Mouse (Mus musculus): Measurements from ENCODE around the gene Ppp2r2c. TPM values are rescaled to one million over a fixed set of nuclear protein-coding genes. Genes with fewer than 3 reads are reported as not detected.
A peak's percentile ranks its signal among the peaks of the same experiment; 100 is the strongest.

Ppp2r2c gene
- polyA plus RNA-seq, 1 experiment from 2014 or later = 72.5 TPM

DNA sequence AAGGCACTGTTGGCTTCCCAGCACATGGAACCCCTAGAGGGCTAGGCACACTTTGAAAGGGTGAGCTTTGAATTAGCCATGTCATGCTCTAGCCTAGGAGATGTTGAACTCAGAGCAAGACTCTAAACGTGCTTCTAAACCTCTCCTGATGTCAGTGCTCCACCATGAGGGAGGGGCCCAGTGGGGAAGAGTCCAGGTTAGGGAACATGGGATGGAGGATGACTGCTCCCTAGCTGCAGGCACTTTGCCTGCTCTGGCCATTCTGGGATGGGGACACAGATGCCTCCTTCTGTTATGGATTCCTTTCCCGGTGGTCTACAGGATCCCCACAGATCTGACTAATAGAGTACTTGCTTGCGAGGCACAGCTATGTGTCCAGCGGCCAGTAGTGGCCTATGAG lies 48.9 kb downstream of the Ppp2r2c start:
- no peak overlapping the region for H3K4me3 ChIP-seq
- no peak overlapping the region for H3K9ac ChIP-seq
- H3K27ac ChIP-seq (replicated peaks) = no peak overlapping the region
- H3K36me3 ChIP-seq = no peaks in the 10 kb centered on the region
- 82% methylated on average over 4 of the region's 4 CpGs for WGBS
- H3K9me3 ChIP-seq = no peaks in the 10 kb centered on the region
- peaks cover 25% of the 10 kb centered on the region for H3K4me1 ChIP-seq (replicated peaks)
- no peak for ATAC-seq (ENCODE audit: low FRiP score, low read depth)
- H3K27me3 ChIP-seq = no peaks in the 10 kb centered on the region
- no peak overlapping the region for H3K4me2 ChIP-seq

GRCm38 (mm10) chr5:36918016-36918415 lies 49.7 kb downstream of the Ppp2r2c start:
- 76% methylated on average over 7 of the region's 7 CpGs for WGBS
- Histone ChIP-seq H3K4me3 (no peak overlapping the region), H3K9ac (no peak overlapping the region), H3K27me3 (no peaks in the 10 kb centered on the region), H3K4me2 (no peak overlapping the region), H3K27ac (replicated peaks) (no peak overlapping the region), H3K9me3 (no peaks in the 10 kb centered on the region), H3K36me3 (no peaks in the 10 kb centered on the region), H3K4me1 (replicated peaks) (peaks cover 18% of the 10 kb centered on the region)
- ATAC-seq (ENCODE audit: low FRiP score, low read depth) = no peak

- Histone ChIP-seq H3K27ac (replicated peaks) (no peak overlapping the region), H3K27me3 (no peaks in the 10 kb centered on the region), H3K4me3 (no peak overlapping the region), H3K36me3 (no peaks in the 10 kb centered on the region), H3K9ac (no peak overlapping the region), H3K4me1 (replicated peaks) (peaks cover 33% of the 10 kb centered on the region), H3K9me3 (no peaks in the 10 kb centered on the region), H3K4me2 (no peak overlapping the region)
- WGBS = 14% methylated on average over 1 of the region's 1 CpGs
- no peak for ATAC-seq (ENCODE audit: low FRiP score, low read depth)
Observed at GRCm38 (mm10) chr5:36920072-36920471, 51.8 kb downstream of the Ppp2r2c start.

DNA sequence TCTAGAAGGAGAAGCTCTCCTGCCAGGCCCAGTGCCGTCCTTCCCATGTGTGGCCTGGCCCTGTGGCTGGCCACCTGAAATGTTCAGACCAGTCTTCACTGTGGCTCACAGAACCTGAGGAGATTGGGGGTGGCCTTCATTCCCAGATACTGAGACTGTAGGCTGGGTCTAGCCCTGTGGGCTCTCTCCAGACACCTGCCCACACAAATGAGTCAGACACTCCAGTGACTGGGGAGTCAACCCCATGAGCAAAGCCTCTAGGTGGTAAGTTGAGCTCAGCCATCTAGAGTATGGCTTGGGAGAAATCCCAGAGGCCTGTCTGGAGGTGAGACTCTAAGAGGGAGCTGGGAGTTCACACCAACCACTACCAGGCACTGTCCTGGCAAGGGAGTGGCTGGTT lies 53.6 kb downstream of the Ppp2r2c start:
- H3K27me3 ChIP-seq = no peaks in the 10 kb centered on the region
- H3K4me3 ChIP-seq = no peak overlapping the region
- peaks cover 33% of the 10 kb centered on the region for H3K4me1 ChIP-seq (replicated peaks)
- H3K27ac ChIP-seq (replicated peaks) = no peak overlapping the region
- no peak for ATAC-seq (ENCODE audit: low FRiP score, low read depth)
- WGBS = 96% methylated on average over 1 of the region's 1 CpGs
- H3K36me3 ChIP-seq = no peaks in the 10 kb centered on the region
- H3K9me3 ChIP-seq = no peaks in the 10 kb centered on the region
- no peak overlapping the region for H3K9ac ChIP-seq
- H3K4me2 ChIP-seq = no peak overlapping the region

DNA sequence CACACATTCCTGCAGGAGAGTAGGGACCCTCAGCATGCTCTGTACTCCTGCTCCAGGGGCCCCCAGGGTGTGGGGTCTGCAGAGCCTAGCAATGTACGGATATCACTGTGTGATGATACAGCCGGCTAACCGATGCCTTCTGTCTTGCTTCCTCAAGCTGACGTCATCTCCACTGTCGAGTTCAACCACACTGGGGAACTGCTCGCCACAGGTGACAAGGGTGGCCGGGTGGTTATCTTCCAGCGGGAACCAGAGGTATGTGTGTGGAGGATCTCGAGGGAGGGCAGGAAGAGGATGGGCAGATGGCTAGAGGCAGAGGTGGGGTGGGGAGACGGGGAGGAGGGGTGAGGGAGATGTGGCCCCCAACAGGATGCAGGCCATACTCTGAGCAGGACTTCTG lies 54.5 kb downstream of the Ppp2r2c start:
- Histone ChIP-seq H3K4me2 (no peak overlapping the region), H3K4me1 (replicated peaks) (peaks cover 33% of the 10 kb centered on the region), H3K9me3 (no peaks in the 10 kb centered on the region), H3K27ac (replicated peaks) (no peak overlapping the region), H3K27me3 (no peaks in the 10 kb centered on the region), H3K4me3 (no peak overlapping the region), H3K36me3 (peaks cover 9% of the 10 kb centered on the region), H3K9ac (no peak overlapping the region)
- ATAC-seq (ENCODE audit: low FRiP score, low read depth) = no peak
- 85% methylated on average over 10 of the region's 10 CpGs for whole genome bisulfite sequencing

- 46% methylated on average over 11 of the region's 11 CpGs for WGBS
- H3K9me3 ChIP-seq = no peaks in the 10 kb centered on the region
- ATAC-seq (ENCODE audit: low FRiP score, low read depth) = no peak
Observed at GRCm38 (mm10) chr5:36923826-36924700, 55.8 kb downstream of the Ppp2r2c start.

GRCm38 (mm10) chr5:36928701-36929100 lies 60.4 kb downstream of the Ppp2r2c start:
- WGBS = 38% methylated on average over 4 of the region's 4 CpGs
- H3K4me2 ChIP-seq = no peak overlapping the region
- H3K4me3 ChIP-seq = no peak overlapping the region
- no peaks in the 10 kb centered on the region for H3K27me3 ChIP-seq
- H3K4me1 ChIP-seq (replicated peaks) = peaks cover 9% of the 10 kb centered on the region
- no peak overlapping the region for H3K27ac ChIP-seq (replicated peaks)
- no peak overlapping the region for H3K9ac ChIP-seq
- H3K9me3 ChIP-seq = no peaks in the 10 kb centered on the region
- peaks cover 42% of the 10 kb centered on the region for H3K36me3 ChIP-seq
- ATAC-seq (ENCODE audit: low FRiP score, low read depth) = no peak

More at GRCm38 (mm10) chr5:36923826-36924700, 55.8 kb downstream of the Ppp2r2c start:
- H3K4me3 ChIP-seq = no peak overlapping the region
- no peaks in the 10 kb centered on the region for H3K27me3 ChIP-seq
- H3K4me2 ChIP-seq = no peak overlapping the region
- no peak overlapping the region for H3K9ac ChIP-seq
- peaks cover 22% of the 10 kb centered on the region for H3K36me3 ChIP-seq
- peaks cover 22% of the 10 kb centered on the region for H3K4me1 ChIP-seq (replicated peaks)
- H3K27ac ChIP-seq (replicated peaks) = peak overlapping the region; percentile 54

DNA sequence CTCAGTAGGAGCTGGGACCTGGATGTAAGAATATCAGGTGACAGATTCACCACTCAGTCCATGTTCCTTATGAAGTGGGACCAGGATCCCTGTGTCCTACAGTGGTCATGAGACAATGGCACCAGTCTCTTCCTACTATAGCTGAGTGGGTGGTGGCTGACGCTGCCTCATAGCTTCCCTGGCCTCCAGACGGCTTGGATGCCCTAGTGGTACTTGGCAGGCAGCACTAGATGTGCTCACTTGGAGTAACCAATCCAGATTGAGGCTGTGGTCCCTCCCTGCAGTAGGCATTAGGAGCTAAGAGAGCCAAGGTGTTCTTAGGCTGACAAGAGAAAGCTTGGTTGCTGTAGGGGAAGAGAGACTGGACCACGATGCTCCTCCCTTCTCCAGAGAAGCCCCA lies 61.1 kb downstream of the Ppp2r2c start:
- no peak for ATAC-seq (ENCODE audit: low FRiP score, low read depth)
- WGBS = 71% methylated on average over 3 of the region's 3 CpGs
- peaks cover 42% of the 10 kb centered on the region for H3K36me3 ChIP-seq

GRCm38 (mm10) chr5:36933383-36933782 lies 65.1 kb downstream of the Ppp2r2c start:
- Histone ChIP-seq H3K4me1 (replicated peaks) (peaks cover 22% of the 10 kb centered on the region), H3K27ac (replicated peaks) (no peak overlapping the region), H3K4me2 (no peak overlapping the region), H3K36me3 (peaks cover 28% of the 10 kb centered on the region), H3K27me3 (no peaks in the 10 kb centered on the region), H3K4me3 (no peak overlapping the region), H3K9ac (no peak overlapping the region), H3K9me3 (no peaks in the 10 kb centered on the region)
- 64% methylated on average over 8 of the region's 8 CpGs for WGBS
- no peak for ATAC-seq (ENCODE audit: low FRiP score, low read depth)

More for the DNA sequence above, 61.1 kb downstream of the Ppp2r2c start:
- Histone ChIP-seq H3K27me3 (no peaks in the 10 kb centered on the region), H3K4me3 (no peak overlapping the region), H3K4me2 (no peak overlapping the region), H3K4me1 (replicated peaks) (peaks cover 2% of the 10 kb centered on the region), H3K9me3 (no peaks in the 10 kb centered on the region), H3K9ac (no peak overlapping the region), H3K27ac (replicated peaks) (no peak overlapping the region)

GRCm38 (mm10) chr5:36935486-36936473 lies 67.5 kb downstream of the Ppp2r2c start:
- H3K27me3 ChIP-seq = no peaks in the 10 kb centered on the region
- peak; percentile 89 for ATAC-seq (ENCODE audit: low FRiP score, low read depth)
- H3K27ac ChIP-seq (replicated peaks) = peak overlapping the region; percentile 74
- no peak overlapping the region for H3K4me3 ChIP-seq
- 46% methylated on average over 17 of the region's 17 CpGs for WGBS
- H3K4me1 ChIP-seq (replicated peaks) = peaks cover 22% of the 10 kb centered on the region
- H3K36me3 ChIP-seq = peaks cover 13% of the 10 kb centered on the region
- no peaks in the 10 kb centered on the region for H3K9me3 ChIP-seq
- H3K9ac ChIP-seq = 0 out of 2 replicates have a peak overlapping the region, but pooled peaks have one; percentile 7
- no peak overlapping the region for H3K4me2 ChIP-seq

- H3K27me3 ChIP-seq = no peaks in the 10 kb centered on the region
- ATAC-seq (ENCODE audit: low FRiP score, low read depth) = peak; percentile 9; the same call in 1 of the 2 replicates
Observed at GRCm38 (mm10) chr5:36936548-36936947, 68.2 kb downstream of the Ppp2r2c start.

DNA sequence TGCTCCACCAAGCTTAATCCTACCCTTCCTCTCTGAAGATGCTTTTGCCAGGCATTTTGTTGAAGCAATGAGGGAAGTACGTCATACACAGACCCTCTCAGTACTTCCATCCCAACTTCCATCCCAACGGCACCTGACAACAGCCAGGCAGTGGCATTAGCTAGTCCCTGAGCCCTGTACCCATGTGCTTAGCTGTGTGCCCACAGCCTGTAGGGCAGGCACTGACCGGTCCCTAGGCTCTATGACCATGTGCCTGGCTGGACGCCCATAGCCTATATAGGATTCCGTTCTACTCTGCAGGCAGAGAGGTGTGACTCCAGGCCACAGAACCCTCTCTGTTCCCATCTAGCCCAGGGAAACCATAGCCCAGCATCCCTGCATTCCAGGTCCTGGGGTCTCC lies 69.7 kb downstream of the Ppp2r2c start:
- Histone ChIP-seq H3K9me3 (no peaks in the 10 kb centered on the region), H3K27ac (replicated peaks) (no peak overlapping the region), H3K36me3 (no peaks in the 10 kb centered on the region), H3K4me2 (no peak overlapping the region), H3K4me1 (replicated peaks) (peaks cover 22% of the 10 kb centered on the region), H3K4me3 (no peak overlapping the region), H3K27me3 (no peaks in the 10 kb centered on the region), H3K9ac (no peak overlapping the region)
- 93% methylated on average over 5 of the region's 5 CpGs for WGBS
- no peak for ATAC-seq (ENCODE audit: low FRiP score, low read depth)

More at GRCm38 (mm10) chr5:36936548-36936947, 68.2 kb downstream of the Ppp2r2c start:
- H3K4me1 ChIP-seq (replicated peaks) = peaks cover 22% of the 10 kb centered on the region
- H3K9me3 ChIP-seq = no peaks in the 10 kb centered on the region
- H3K9ac ChIP-seq = no peak overlapping the region
- H3K36me3 ChIP-seq = peaks cover 6% of the 10 kb centered on the region
- WGBS = 72% methylated on average over 7 of the region's 7 CpGs
- H3K4me3 ChIP-seq = no peak overlapping the region
- no peak overlapping the region for H3K4me2 ChIP-seq
- H3K27ac ChIP-seq (replicated peaks) = peak overlapping the region; percentile 74
